Mouse (Mus musculus) erythroblast, embryonic 14.5 days (primary cell): ENCODE data around the gene Cdh23.
"Not testable (repeated sequence)": the region's sequence is repeated elsewhere in the genome, so short reads cannot be mapped to it uniquely, and the experiment has no call there.

Experiments used
- GATA1 ChIP-seq: IDR thresholded peaks from 2 replicates; pipeline ENCODE4 v1.6.1; 2012; ENCODE audit warnings: low read length, inconsistent platforms, mixed read lengths
- TAL1 ChIP-seq: IDR thresholded peaks from 3 replicates; pipeline ENCODE4 v1.6.1; 2012; ENCODE audit warnings: low read length, inconsistent platforms, mixed read lengths

GRCm38 (mm10) chr10:60742296-60742695 is 46.0 kb upstream of the Cdh23 start:
- TF ChIP-seq GATA1, TAL1: not testable (repeated sequence)
